Mouse (Mus musculus) hindbrain, embryonic 13.5 days (tissue): ENCODE data around the gene Gm21860. TPM values are rescaled to one million over a fixed set of nuclear protein-coding genes. Genes with fewer than 3 reads are reported as not detected.
"Not testable (repeated sequence)": the region's sequence is repeated elsewhere in the genome, so short reads cannot be mapped to it uniquely, and the experiment has no call there.

Experiments
- ATAC-seq: fragments of 200-750 bp; cut with Nextera tagmentation; 2 replicates; pipeline ENCODE4 v1.8.0; 2017; ENCODE audit warnings: moderate TSS enrichment; ENCODE audit not compliant: low FRiP score
- H3K27ac ChIP-seq: fragments of 300-500 bp; sonication (generic); 2 replicates; pipeline ENCODE4 v1.5.1; 2015; ENCODE audit warnings: inconsistent platforms, mild to moderate bottlenecking, moderate library complexity
- H3K27me3 ChIP-seq: fragments of 300-500 bp; sonication (generic); 2 replicates; pipeline ENCODE4 v1.6.1; 2015; ENCODE audit warnings: mild to moderate bottlenecking, inconsistent platforms
- H3K36me3 ChIP-seq: fragments of 300-500 bp; sonication (generic); 2 replicates; pipeline ENCODE4 v1.6.1; 2015; ENCODE audit warnings: mild to moderate bottlenecking, inconsistent platforms
- H3K4me1 ChIP-seq: fragments of 300-500 bp; sonication (generic); replicated peaks from 2 replicates; pipeline ENCODE4 v1.6.1; 2015; ENCODE audit warnings: inconsistent platforms
- H3K4me2 ChIP-seq: fragments of 300-500 bp; sonication (generic); 2 replicates; pipeline ENCODE4 v1.6.1; 2015; ENCODE audit warnings: inconsistent platforms, mild to moderate bottlenecking, moderate library complexity
- H3K4me3 ChIP-seq: fragments of 300-500 bp; sonication (generic); 2 replicates; pipeline ENCODE4 v1.5.1; 2015; ENCODE audit warnings: mild to moderate bottlenecking, inconsistent platforms
- H3K9ac ChIP-seq: fragments of 300-500 bp; sonication (generic); 2 replicates; pipeline ENCODE4 v1.6.1; 2015; ENCODE audit warnings: mild to moderate bottlenecking, inconsistent platforms
- H3K9me3 ChIP-seq: fragments of 300-500 bp; sonication (generic); 2 replicates; pipeline ENCODE4 v1.6.1; 2016; ENCODE audit warnings: inconsistent platforms
- WGBS: fragments of 180-500 bp; shearing (Covaris S2); methylation state at CpG from one replicate; pipeline ENCODE4 v1.1.7; 2015; 5-methylcytosine and 5-hydroxymethylcytosine counted together
- polyA plus RNA-seq: library from polyadenylated mRNA; unstranded; fragments of >200 nt; fragmentation: Nextera tagmentation; extraction: Ambion mirVana; gene quantifications from 2 replicates; pipeline ENCODE4 v1.2.1, GENCODE M21; 2015

Gene Gm21860
- not detected in 2 replicates for polyA plus RNA-seq

DNA sequence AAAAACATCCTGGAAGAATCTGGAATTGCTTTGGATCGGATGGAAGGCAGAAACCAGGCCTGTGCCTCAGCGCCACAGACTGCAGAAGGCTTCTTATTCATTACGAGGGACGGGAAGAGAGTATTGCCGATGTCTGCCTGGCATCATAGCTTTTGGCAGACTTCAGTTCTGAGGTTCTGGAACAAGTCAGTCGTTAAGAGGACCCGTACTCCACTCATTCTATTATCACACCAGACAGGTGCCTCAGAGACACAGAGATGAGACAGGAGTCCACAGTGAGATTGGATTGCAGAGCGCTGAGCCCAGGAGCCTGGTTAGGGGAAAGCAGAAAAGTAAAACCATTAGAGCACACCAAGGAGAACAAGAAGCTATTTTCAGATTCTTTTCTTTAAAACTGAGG is at the start of gene Gm21860:
Gm21860 (minus strand) TSS at position 101 of the 400 bp plus-strand sequence.
- ATAC-seq, H3K4me1 ChIP-seq, H3K4me2 ChIP-seq, H3K9me3 ChIP-seq, H3K9ac ChIP-seq, H3K36me3 ChIP-seq, H3K27me3 ChIP-seq, H3K27ac ChIP-seq, H3K4me3 ChIP-seq: not testable (repeated sequence)
- no CpG with 5 or more reads among the region's 8 CpGs for WGBS

DNA sequence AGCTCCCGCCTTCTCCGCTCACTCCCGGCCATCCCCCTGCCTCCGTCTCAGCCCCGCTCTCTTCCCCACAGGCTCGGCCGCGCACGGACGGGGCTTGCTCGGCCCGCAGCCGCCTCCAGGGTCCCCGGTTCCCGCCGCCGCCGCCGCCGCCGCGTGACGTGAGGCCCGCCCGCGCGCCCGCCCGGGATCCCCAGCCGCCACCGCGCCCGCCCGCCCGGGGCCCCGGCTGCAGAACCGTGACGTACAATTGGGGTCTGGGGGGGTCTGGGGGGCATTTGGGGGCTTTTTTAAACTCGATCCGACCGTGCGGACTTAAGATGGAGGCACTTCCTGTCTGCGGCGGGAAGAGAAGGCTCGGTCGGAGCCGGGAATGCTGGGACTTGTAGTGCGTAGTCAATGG is 29.8 kb upstream of the Gm21860 start, which contains the start of gene Gm47283:
Gm47283 (plus strand) TSS at position 301 of the 400 bp plus-strand sequence.
- not testable (repeated sequence) for H3K9me3 ChIP-seq, H3K27ac ChIP-seq, H3K27me3 ChIP-seq, H3K4me2 ChIP-seq, ATAC-seq, H3K36me3 ChIP-seq, H3K4me1 ChIP-seq, H3K4me3 ChIP-seq, H3K9ac ChIP-seq
- WGBS = no CpG with 5 or more reads among the region's 48 CpGs

DNA sequence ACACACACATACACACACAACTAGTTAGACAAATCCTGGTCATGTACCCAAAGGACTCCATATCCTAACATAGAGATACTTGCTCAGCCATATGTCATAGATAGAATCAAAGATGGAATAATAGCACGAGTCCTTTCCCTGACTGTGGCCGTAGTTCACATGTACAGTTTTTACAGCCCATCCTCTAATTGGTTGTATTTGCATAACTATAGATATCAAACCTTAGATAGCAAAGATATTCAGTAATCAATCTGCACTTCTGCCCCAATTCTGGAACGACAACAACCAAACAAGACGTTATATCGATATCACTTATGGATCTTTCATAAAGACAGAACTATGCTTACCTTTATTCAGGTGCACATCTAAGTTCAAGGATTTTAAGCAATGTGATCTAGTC is 9.4 kb downstream of the Gm21860 start:
- Histone ChIP-seq H3K9me3 (peaks cover 35% of the 10 kb centered on the region), H3K36me3 (peaks cover 33% of the 10 kb centered on the region)
- 95% methylated on average over 5 of the region's 5 CpGs for WGBS
- not testable (repeated sequence) for H3K27ac ChIP-seq, H3K4me3 ChIP-seq, ATAC-seq, H3K9ac ChIP-seq, H3K27me3 ChIP-seq, H3K4me1 ChIP-seq, H3K4me2 ChIP-seq

DNA sequence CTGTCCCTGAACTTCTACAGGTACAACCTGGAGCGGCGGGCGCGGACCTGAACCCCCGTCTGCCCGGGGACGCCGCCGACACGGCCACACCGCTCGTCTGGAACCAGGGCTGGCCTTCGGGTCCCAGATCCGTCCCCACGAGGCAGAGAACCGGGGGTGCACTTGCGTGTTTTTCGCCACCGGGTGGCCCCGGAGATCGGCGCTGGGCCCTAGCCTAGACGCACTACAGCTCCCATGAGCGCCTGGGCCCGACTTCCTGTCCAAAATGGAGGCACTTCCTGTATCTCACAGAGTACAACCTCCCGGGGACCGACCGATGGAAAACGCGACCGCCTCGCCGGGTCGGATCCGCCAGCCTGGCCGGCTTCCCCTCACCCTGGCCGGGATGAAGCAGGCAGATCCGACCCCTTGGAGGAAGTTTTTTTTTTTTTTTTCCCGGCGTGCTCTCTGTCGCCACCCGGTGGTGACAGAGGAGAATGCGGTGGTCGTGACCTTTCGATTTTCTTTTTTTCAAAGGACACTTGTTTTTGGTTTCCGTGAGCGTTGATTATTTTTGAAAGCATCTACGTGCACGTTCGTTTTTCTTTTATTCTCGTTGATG is 10.1 kb downstream of the Gm21860 start:
- Histone ChIP-seq H3K36me3 (peaks cover 41% of the 10 kb centered on the region), H3K27ac (peak overlapping the region; percentile 56), H3K9me3 (peaks cover 42% of the 10 kb centered on the region), H3K4me2 (peak overlapping the region; percentile 15), H3K4me3 (peak overlapping the region; percentile 20)
- not testable (repeated sequence) for H3K27me3 ChIP-seq, H3K4me1 ChIP-seq, H3K9ac ChIP-seq
- WGBS = 70% methylated on average over 51 of the region's 51 CpGs
- peak; percentile 93 for ATAC-seq

DNA sequence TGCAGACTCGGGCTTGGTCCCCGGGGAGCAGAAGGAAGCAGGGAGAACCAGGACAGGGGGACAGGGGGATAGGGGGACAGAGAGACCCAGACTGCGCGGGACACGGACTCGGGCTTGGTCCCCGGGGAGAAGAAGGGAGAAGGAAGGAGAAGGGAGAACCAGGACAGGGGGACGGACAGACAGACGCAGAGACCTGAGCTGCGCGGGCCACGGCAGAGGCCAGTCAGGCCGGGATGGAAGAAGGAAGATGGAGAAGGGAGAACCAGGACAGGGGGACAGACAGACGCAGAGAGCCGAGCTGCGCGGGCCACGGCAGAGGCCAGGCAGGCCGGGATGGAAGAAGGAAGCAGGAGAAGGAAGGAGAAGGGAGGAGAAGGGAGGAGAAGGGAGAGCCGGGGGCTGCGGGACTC is 10.8 kb downstream of the Gm21860 start:
- no peaks in the 10 kb centered on the region for H3K4me1 ChIP-seq
- H3K4me3 ChIP-seq = no peak overlapping the region
- 80% methylated on average over 6 of the region's 21 CpGs for WGBS
- peaks cover 49% of the 10 kb centered on the region for H3K9me3 ChIP-seq
- H3K4me2 ChIP-seq = no peak overlapping the region
- no peak for ATAC-seq
- H3K27me3 ChIP-seq = no peaks in the 10 kb centered on the region
- no peak overlapping the region for H3K27ac ChIP-seq
- H3K9ac ChIP-seq = no peak overlapping the region
- peaks cover 47% of the 10 kb centered on the region for H3K36me3 ChIP-seq

DNA sequence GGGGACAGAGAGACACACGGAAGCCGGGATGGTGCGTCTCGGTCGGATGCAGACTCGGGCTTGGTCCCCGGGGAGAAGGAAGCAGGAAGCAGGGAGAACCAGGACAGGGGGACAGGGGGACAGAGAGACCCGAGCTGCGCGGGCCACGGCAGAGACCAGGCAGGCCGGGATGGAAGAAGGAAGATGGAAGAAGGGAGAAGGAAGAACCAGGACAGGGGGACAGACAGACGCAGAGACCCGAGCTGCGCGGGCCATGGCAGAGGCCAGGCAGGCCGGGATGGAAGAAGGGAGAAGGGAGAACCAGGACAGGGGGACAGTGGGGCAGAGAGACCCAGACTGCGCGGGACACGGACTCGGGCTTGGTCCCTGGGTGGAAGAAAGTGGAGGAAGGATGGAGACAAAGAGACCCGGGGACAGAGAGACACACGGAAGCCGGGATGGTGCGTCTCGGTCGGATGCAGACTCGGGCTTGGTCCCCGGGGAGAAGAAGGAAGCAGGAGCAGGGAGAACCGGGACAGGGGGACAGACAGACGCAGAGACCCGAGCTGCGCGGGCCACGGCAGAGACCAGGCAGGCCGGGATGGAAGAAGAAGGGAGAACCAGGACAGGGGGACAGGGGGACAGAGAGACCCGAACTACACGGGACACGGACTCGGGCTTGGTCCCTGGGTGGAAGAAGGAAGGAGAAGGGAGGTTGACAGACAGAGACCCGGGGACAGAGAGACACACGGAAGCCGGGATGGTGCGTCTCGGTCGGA is 11.4 kb downstream of the Gm21860 start:
- not testable (repeated sequence) for H3K4me2 ChIP-seq, H3K9ac ChIP-seq, ATAC-seq, H3K4me3 ChIP-seq, H3K27me3 ChIP-seq, H3K4me1 ChIP-seq
- peaks cover 52% of the 10 kb centered on the region for H3K9me3 ChIP-seq
- peaks cover 51% of the 10 kb centered on the region for H3K36me3 ChIP-seq
- 83% methylated on average over 36 of the region's 46 CpGs for WGBS
- H3K27ac ChIP-seq = peak overlapping the region; percentile 13; the same call in 1 of the 2 replicates

DNA sequence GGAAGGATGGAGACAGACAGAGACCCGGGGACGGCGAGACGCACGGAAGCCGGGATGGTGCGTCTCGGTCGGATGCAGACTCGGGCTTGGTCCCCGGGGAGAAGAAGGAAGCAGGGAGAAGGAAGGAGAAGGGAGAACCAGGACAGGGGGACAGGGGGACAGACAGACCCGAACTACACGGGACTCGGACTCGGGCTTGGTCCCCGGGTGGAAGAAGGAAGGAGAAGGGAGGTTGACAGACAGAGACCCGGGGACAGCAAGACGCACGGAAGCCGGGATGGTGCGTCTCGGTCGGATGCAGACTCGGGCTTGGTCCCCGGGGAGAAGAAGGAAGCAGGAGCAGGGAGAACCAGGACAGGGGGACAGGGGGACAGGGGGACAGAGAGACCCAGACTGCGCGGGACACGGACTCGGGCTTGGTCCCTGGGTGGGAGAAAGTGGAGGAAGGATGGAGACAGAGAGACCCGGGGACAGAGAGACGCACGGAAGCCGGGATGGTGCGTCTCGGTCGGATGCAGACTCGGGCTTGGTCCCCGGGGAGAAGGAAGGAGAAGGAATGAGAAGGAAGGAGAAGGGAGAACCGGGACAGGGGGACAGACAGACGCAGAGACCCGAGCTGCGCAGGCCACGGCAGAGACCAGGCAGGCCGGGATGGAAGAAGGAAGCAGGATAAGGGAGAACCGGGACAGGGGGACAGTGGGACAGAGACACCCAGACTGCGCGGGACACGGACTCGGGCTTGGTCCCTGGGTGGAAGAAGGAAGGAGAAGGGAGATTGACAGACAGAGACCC is 12.2 kb downstream of the Gm21860 start:
- peaks cover 51% of the 10 kb centered on the region for H3K36me3 ChIP-seq
- H3K9ac ChIP-seq, H3K4me2 ChIP-seq, H3K27me3 ChIP-seq, H3K4me3 ChIP-seq, H3K4me1 ChIP-seq: not testable (repeated sequence)
- H3K27ac ChIP-seq = peak overlapping the region; percentile 13; the same call in 1 of the 2 replicates
- peaks cover 52% of the 10 kb centered on the region for H3K9me3 ChIP-seq
- 87% methylated on average over 49 of the region's 49 CpGs for WGBS
- peak; percentile 11; the same call in 1 of the 2 replicates for ATAC-seq

DNA sequence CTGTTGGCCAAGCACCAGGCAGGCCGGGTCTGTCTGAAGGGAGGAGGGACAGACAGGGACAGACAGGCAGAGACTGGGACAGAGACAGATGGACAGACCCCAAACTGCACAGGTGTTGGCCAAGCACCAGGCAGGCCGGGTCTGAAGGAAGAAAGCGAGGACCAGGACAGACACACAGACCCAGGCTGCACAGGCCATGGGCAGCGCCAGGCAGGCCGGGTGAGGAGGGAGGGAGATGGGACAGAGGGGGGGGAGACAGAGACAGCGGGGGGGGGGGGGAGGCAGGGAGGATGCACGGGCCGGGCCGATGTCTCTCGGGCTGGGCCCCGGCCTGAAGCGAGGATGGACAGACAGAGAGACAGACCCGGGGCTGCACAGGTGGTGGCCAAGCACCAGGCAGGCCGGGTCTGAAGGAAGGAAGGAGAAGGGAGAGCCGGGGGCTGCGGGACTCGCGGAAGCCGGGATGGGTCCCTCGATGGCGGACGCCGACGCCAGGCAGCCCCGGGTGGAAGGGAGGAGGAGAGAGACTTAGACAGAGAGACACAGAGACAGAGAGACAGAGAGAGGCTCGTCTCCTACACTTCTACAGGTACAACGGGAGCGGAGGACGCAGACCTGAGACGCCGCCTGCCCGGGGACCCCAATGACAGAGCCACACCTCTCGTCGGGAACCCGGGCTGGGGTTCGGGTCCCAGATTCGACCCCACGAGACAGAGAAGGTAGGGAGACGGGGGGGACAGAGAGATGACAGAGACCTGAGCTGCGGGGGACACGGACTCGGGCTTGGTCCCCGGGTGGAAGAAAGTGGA is 13.0 kb downstream of the Gm21860 start:
- H3K27ac ChIP-seq, H3K4me2 ChIP-seq, H3K4me3 ChIP-seq, H3K9ac ChIP-seq, H3K27me3 ChIP-seq, H3K4me1 ChIP-seq: not testable (repeated sequence)
- 84% methylated on average over 43 of the region's 43 CpGs for WGBS
- ATAC-seq = peak; percentile 55
- peaks cover 52% of the 10 kb centered on the region for H3K9me3 ChIP-seq
- H3K36me3 ChIP-seq = peaks cover 51% of the 10 kb centered on the region

DNA sequence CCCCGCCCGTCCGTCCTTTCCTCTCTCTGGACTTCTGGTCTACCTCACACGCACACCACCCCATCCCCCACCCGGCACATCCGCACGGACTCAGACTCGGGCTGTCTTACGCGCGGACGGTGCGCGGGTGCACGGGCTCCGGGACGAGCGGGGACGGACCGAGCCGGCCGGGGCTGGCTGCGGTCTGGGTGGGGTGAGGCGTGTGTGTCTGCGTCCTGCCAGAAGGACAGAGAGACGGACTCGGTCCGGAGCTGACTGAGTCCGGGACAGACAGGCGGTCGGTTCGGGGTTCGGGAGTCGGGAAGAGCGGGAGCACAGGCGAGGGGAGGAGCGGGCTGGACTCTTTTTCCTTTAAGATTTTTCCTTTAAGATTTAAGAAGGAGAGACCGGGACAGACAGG is 13.6 kb downstream of the Gm21860 start:
- H3K4me1 ChIP-seq, H3K4me3 ChIP-seq, H3K27me3 ChIP-seq, H3K4me2 ChIP-seq, H3K9ac ChIP-seq: not testable (repeated sequence)
- WGBS = 82% methylated on average over 38 of the region's 38 CpGs
- peaks cover 51% of the 10 kb centered on the region for H3K36me3 ChIP-seq
- ATAC-seq = peak; percentile 52
- H3K9me3 ChIP-seq = peaks cover 52% of the 10 kb centered on the region
- 0 out of 2 replicates have a peak overlapping the region, but pooled peaks have one; percentile 40 for H3K27ac ChIP-seq

DNA sequence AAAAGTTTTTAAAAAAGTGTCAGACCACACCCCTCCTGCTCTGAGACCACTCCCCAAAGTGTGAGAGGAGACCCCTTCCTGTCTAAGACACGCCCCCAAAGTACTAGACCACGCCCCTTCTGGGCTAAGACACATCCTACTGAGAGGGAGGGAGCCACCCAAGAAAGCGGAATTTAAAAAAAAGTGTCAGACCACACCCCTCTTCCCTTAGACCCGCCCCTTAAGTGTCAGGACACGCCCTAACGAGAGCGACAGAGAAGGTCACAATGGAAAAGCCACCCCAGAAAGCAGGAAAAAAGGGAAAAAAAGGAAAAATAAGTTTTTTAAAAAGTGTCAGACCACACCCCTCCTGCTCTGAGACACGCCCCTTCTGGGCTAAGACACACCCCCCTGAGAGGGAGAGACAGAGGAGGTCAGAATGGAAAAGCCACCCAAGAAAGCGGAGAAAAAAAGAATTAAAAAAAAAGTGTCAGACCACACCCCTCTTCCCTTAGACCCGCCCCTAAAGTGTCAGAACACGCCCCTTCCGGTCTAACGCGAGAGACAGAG is 14.5 kb downstream of the Gm21860 start:
- Histone ChIP-seq H3K27me3 (no peaks in the 10 kb centered on the region), H3K9me3 (peaks cover 47% of the 10 kb centered on the region), H3K27ac (no peak overlapping the region), H3K9ac (no peak overlapping the region), H3K4me3 (no peak overlapping the region), H3K4me1 (no peaks in the 10 kb centered on the region), H3K36me3 (peaks cover 46% of the 10 kb centered on the region), H3K4me2 (no peak overlapping the region)
- ATAC-seq = no peak
- WGBS = 56% methylated on average over 14 of the region's 14 CpGs

DNA sequence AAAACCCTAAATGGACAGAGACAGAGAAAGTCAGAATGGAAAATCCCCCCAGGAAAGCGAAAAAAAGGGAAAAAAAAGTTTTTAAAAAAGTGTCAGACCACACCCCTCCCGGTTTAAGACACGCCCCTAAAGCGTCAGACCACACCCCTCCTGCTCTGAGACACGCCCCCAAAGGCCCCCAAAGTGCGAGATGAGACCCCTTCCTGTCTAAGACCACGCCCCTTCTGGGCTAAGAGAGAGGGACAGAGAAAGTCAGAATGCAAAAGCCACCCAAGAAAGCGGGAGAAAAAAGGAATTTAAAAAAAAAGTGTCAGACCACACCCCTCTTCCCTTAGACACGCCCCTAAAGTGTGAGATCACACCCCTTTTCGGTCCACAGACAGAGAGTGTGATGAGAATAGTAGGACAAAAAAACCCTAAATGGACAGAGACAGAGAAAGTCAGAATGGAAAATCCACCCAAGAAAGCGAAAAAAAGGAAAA is 15.0 kb downstream of the Gm21860 start:
- not testable (repeated sequence) for ATAC-seq, H3K27me3 ChIP-seq, H3K4me3 ChIP-seq, H3K27ac ChIP-seq, H3K4me1 ChIP-seq, H3K4me2 ChIP-seq, H3K9ac ChIP-seq
- Histone ChIP-seq H3K9me3 (peaks cover 46% of the 10 kb centered on the region), H3K36me3 (peaks cover 45% of the 10 kb centered on the region)
- 58% methylated on average over 11 of the region's 11 CpGs for WGBS
